Mouse (Mus musculus) G1E (cell line): Measurements from ENCODE around the gene Zfp280b. TPM values are rescaled to one million over a fixed set of nuclear protein-coding genes. Genes with fewer than 3 reads are reported as not detected.

Source experiments
- ATAC-seq: 2 replicates; pipeline ENCODE4 v1.8.0; 2016; ENCODE audit warnings: mild to moderate bottlenecking; ENCODE audit not compliant: insufficient number of reproducible peaks, poor library complexity, low FRiP score, severe bottlenecking; ENCODE audit errors: extremely low read depth
- DNase-seq: peaks from one replicate; pipeline ENCODE4 v3.0.0; 2012; ENCODE audit warnings: low spot score
- H3K27me3 ChIP-seq: 2 replicates; pipeline ENCODE4 v1.6.1; 2012; ENCODE audit warnings: mild to moderate bottlenecking, low read length, inconsistent platforms; ENCODE audit not compliant: insufficient read depth
- H3K36me3 ChIP-seq: replicated peaks from 2 replicates; pipeline ENCODE3; 2012; ENCODE audit warnings: mild to moderate bottlenecking, inconsistent platforms
- H3K4me1 ChIP-seq: 2 replicates; pipeline ENCODE4 v1.6.1; 2012; ENCODE audit warnings: low read depth, low read length, inconsistent platforms, mixed read lengths; ENCODE audit not compliant: insufficient read depth
- H3K4me3 ChIP-seq: 2 replicates; pipeline ENCODE4 v1.5.1; 2012; ENCODE audit warnings: low read depth, mild to moderate bottlenecking, inconsistent platforms, low read length, moderate library complexity, mixed read lengths
- H3K9me3 ChIP-seq: replicated peaks from 2 replicates; pipeline ENCODE4 v1.6.1; 2012; ENCODE audit warnings: inconsistent platforms
- CTCF ChIP-seq: IDR thresholded peaks from 2 replicates; pipeline ENCODE4 v1.5.1; 2012; ENCODE audit warnings: low read depth, low read length, inconsistent platforms, mixed read lengths
- GATA1 ChIP-seq: IDR thresholded peaks from 2 replicates; pipeline ENCODE4 v1.6.1; 2012; ENCODE audit warnings: borderline replicate concordance, low read length, inconsistent platforms, mixed read lengths
- GATA2 ChIP-seq: IDR thresholded peaks from 2 replicates; pipeline ENCODE4 v1.6.1; 2012; ENCODE audit warnings: low read depth, low read length, inconsistent platforms, borderline replicate concordance
- POLR2AphosphoS5 ChIP-seq: IDR thresholded peaks from 2 replicates; pipeline ENCODE4 v1.6.1; 2012; ENCODE audit warnings: low read depth, low read length, inconsistent platforms; ENCODE audit not compliant: insufficient replicate concordance
- TAL1 ChIP-seq: conservative IDR thresholded peaks from 2 replicates; pipeline ENCODE4 v1.6.1; 2012; ENCODE audit warnings: low read depth, low read length, inconsistent platforms, mixed read lengths
- polyA plus RNA-seq: library from polyadenylated mRNA; stranded (reverse); fragments of >175 nt; gene quantifications from 2 replicates; pipeline ENCODE4 v1.2.3, GENCODE M21; 2012
- total RNA-seq, 2 experiments: library from RNA; stranded (forward) in 1 of 2; stranded (reverse) in 1 of 2; fragments of 200-1000 nt in 1 of 2; fragments of >200 nt in 1 of 2; fragmentation: Nextera tagmentation in 1 of 2; gene quantifications; 2 replicates each; pipeline ENCODE4 v1.2.3; 2014 to 2017

The Zfp280b gene
- total and polyA plus RNA-seq, 3 experiments: 7.9 to 27.2 (median 11.3) TPM

- ATAC-seq (no peak), DNase-seq (no peak)
- Histone ChIP-seq H3K9me3 (no peaks in the 10 kb centered on the region), H3K36me3 (no peaks in the 10 kb centered on the region), H3K4me1 (no peaks in the 10 kb centered on the region), H3K4me3 (no peak overlapping the region), H3K27me3 (peaks cover 8% of the 10 kb centered on the region)
- TF ChIP-seq GATA2: no peak
- TF ChIP-seq GATA1: no peak
- no peak for TF ChIP-seq CTCF
- no peak for TF ChIP-seq POLR2AphosphoS5
- no peak for TF ChIP-seq TAL1
Measured at GRCm38 (mm10) chr10:76001160-76001559, 31.3 kb upstream of the Zfp280b start.

GRCm38 (mm10) chr10:76002101-76002521 is 30.3 kb upstream of the Zfp280b start:
- Histone ChIP-seq H3K27me3 (peaks cover 3% of the 10 kb centered on the region), H3K36me3 (no peaks in the 10 kb centered on the region), H3K4me1 (no peaks in the 10 kb centered on the region), H3K4me3 (no peak overlapping the region), H3K9me3 (no peaks in the 10 kb centered on the region)
- ATAC-seq: no peak
- no peak for DNase-seq
- TF ChIP-seq POLR2AphosphoS5 (no peak), GATA1 (no peak), TAL1 (no peak), GATA2 (no peak), CTCF (no peak)

DNA sequence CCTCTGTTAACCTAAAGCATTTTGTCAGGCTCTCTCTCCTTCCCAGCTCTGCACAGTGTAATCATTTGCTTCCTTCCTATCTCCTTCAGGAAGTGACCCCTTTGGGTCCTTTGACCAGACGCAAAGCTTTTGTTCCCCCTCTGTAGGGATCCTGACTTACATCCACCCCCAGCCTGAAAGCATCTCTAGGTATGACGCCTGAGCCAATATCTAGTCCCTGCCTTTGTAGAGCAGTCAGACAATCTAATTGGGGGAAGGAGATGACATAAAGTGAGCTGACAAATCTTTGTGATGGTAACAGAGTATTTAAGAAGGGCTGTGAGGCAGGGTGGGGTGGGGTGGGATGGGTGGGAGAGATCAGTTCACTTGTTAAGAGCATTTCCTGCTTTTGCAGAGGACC is 29.8 kb upstream of the Zfp280b start:
- DNase-seq: no peak
- Histone ChIP-seq H3K36me3 (no peaks in the 10 kb centered on the region), H3K9me3 (no peaks in the 10 kb centered on the region), H3K4me3 (no peak overlapping the region), H3K4me1 (no peaks in the 10 kb centered on the region), H3K27me3 (peaks cover 3% of the 10 kb centered on the region)
- no peak for ATAC-seq
- TF ChIP-seq CTCF (no peak), GATA2 (no peak), TAL1 (no peak), POLR2AphosphoS5 (no peak), GATA1 (no peak)

GRCm38 (mm10) chr10:76003221-76003620 is 29.2 kb upstream of the Zfp280b start:
- H3K36me3 ChIP-seq: no peaks in the 10 kb centered on the region
- TF ChIP-seq GATA1: no peak
- no peak for DNase-seq
- no peaks in the 10 kb centered on the region for H3K4me1 ChIP-seq
- no peak overlapping the region for H3K4me3 ChIP-seq
- H3K27me3 ChIP-seq: peaks cover 3% of the 10 kb centered on the region
- H3K9me3 ChIP-seq: no peaks in the 10 kb centered on the region
- no peak for ATAC-seq

- H3K27me3 ChIP-seq: peaks cover 5% of the 10 kb centered on the region
- H3K4me3 ChIP-seq: no peak overlapping the region
- no peak for DNase-seq
- no peaks in the 10 kb centered on the region for H3K36me3 ChIP-seq
- H3K4me1 ChIP-seq: no peaks in the 10 kb centered on the region
- H3K9me3 ChIP-seq: no peaks in the 10 kb centered on the region
- ATAC-seq: no peak
- no peak for TF ChIP-seq GATA2
- TF ChIP-seq TAL1: no peak
- no peak for TF ChIP-seq GATA1
- TF ChIP-seq CTCF: no peak
Measured at GRCm38 (mm10) chr10:76006385-76006784, 26.1 kb upstream of the Zfp280b start.

GRCm38 (mm10) chr10:76009812-76010211 is 22.6 kb upstream of the Zfp280b start:
- TF ChIP-seq TAL1: no peak
- no peak for TF ChIP-seq GATA1
- no peak for TF ChIP-seq POLR2AphosphoS5
- no peak for TF ChIP-seq GATA2
- no peak for TF ChIP-seq CTCF
- no peak for DNase-seq
- Histone ChIP-seq H3K4me1 (no peaks in the 10 kb centered on the region), H3K36me3 (no peaks in the 10 kb centered on the region), H3K9me3 (no peaks in the 10 kb centered on the region), H3K4me3 (no peak overlapping the region), H3K27me3 (peaks cover 5% of the 10 kb centered on the region; the same call in 1 of the 2 replicates)
- no peak for ATAC-seq

DNA sequence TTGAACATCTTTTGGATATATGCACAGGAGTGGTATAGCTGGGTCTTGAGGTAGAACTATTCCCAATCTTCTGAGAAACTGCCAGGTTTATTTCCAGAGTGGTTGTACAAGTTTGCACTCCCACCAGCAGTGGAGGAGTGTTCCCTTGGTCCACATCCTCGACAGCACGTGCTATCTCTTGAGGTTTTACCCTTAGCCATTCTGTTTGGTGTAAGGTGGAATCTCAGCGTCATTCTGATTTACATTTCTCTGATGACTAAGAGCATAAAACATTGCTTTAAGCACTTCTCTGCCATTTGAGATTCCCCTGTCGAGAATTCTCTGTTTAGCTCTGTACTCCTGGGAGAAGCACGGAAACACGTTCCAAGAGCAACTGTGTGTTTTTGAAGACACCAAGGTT is 19.5 kb upstream of the Zfp280b start:
- no peak for ATAC-seq
- H3K4me1 ChIP-seq: no peaks in the 10 kb centered on the region
- no peak overlapping the region for H3K4me3 ChIP-seq
- no peak for DNase-seq
- H3K9me3 ChIP-seq: no peaks in the 10 kb centered on the region
- no peaks in the 10 kb centered on the region for H3K36me3 ChIP-seq
- peaks cover 5% of the 10 kb centered on the region; the same call in 1 of the 2 replicates for H3K27me3 ChIP-seq
- TF ChIP-seq CTCF (no peak), POLR2AphosphoS5 (no peak), TAL1 (no peak), GATA2 (no peak), GATA1 (no peak)
